Comparison of ENCODE assay signal across 8 mouse cellular contexts in genomic region chr1:66862712-66863511, GRCm38 (mm10). TPM values are rescaled to one million over a fixed set of nuclear protein-coding genes. Genes with fewer than 3 reads are reported as not detected.
DNase-seq lines count a peak whose midpoint lies in the region; ATAC-seq and TF ChIP-seq lines count a peak whose summit lies in the region.

Gene Acadl, minus strand, starts transcription at chr1:66863277.

- DNase-seq in 3T3-L1 (ENCODE audit: low read depth, low spot score) = peak; percentile 80
- peak; percentile 94 to 95 for DNase-seq in heart, adult 9 months (ENCODE audit: low spot score in 2 of 2)
- DNase-seq in midbrain, postnatal 0 days (ENCODE audit: low spot score) = peak; percentile 77
- peak; percentile 68 to 72 for DNase-seq in spleen, postnatal 14 days (ENCODE audit: low spot score in 2 of 2)

- 1% methylated on average over 66 of the region's 85 CpGs for WGBS in kidney, embryonic 14.5 days
- under 1% methylated on average over 80 of the region's 85 CpGs for WGBS in limb, embryonic 15.5 days
- under 1% methylated on average over 71 of the region's 85 CpGs for WGBS in midbrain, postnatal 0 days

- H3K4me3 ChIP-seq in bone marrow macrophage, adult 2 months (ENCODE audit: insufficient read depth, low read length) = peak within 1 kb of the TSS; percentile 82
- peak within 1 kb of the TSS; percentile 76 for H3K4me3 ChIP-seq in embryonic fibroblast, embryonic 13.5 days (ENCODE audit: insufficient read depth, low read length)
- peak within 1 kb of the TSS; percentile 89 for H3K4me3 ChIP-seq in kidney, embryonic 14.5 days (ENCODE audit: low read length)
- peak within 1 kb of the TSS; percentile 81 for H3K4me3 ChIP-seq in limb, embryonic 15.5 days
- peak within 1 kb of the TSS; percentile 83 for H3K4me3 ChIP-seq in midbrain, postnatal 0 days (ENCODE audit: low read depth, low read length)

- peak within 1 kb of the TSS; percentile 81 for H3K4me2 ChIP-seq in kidney, embryonic 14.5 days (replicated peaks; ENCODE audit: low read depth, low read length)
- H3K4me2 ChIP-seq in limb, embryonic 15.5 days = peak within 1 kb of the TSS; percentile 62
- H3K4me2 ChIP-seq in midbrain, postnatal 0 days (ENCODE audit: low read depth, low read length, poor library complexity, severe bottlenecking) = peak within 1 kb of the TSS; percentile 90

- no peak for TF ChIP-seq CTCF in bone marrow macrophage, adult 2 months (IDR thresholded peaks at IDR 0.05; ENCODE audit: low read depth, low read length)
- TF ChIP-seq CTCF in embryonic fibroblast, embryonic 13.5 days (IDR thresholded peaks at IDR 0.05; ENCODE audit: borderline replicate concordance, insufficient read depth, low read length) = no peak
- no peak for TF ChIP-seq CTCF in midbrain, postnatal 0 days (IDR thresholded peaks at IDR 0.05)

- peak within 1 kb of the TSS; percentile 86 for H3K9ac ChIP-seq in kidney, embryonic 14.5 days (ENCODE audit: low read depth, low read length)
- H3K9ac ChIP-seq in limb, embryonic 15.5 days = peak within 1 kb of the TSS; percentile 75
- peak within 1 kb of the TSS; percentile 74 for H3K9ac ChIP-seq in midbrain, postnatal 0 days (replicated peaks; ENCODE audit: low read length, poor library complexity, severe bottlenecking)

- peaks cover 12% of the 10 kb centered on the region for H3K4me1 ChIP-seq in bone marrow macrophage, adult 2 months (ENCODE audit: control insufficient read depth, insufficient read depth, low read length)
- H3K4me1 ChIP-seq in embryonic fibroblast, embryonic 13.5 days (ENCODE audit: control insufficient read depth, insufficient read depth, low read length) = 0 out of 2 replicates have a peak, but pooled peaks cover 3% of the 10 kb centered on the region
- 0 out of 2 replicates have a peak, but pooled peaks cover 3% of the 10 kb centered on the region for H3K4me1 ChIP-seq in kidney, embryonic 14.5 days (ENCODE audit: control insufficient read depth, insufficient read depth, low read length)
- peaks cover 7% of the 10 kb centered on the region; the same call in 1 of the 2 replicates for H3K4me1 ChIP-seq in limb, embryonic 15.5 days
- no peaks in the 10 kb centered on the region for H3K4me1 ChIP-seq in midbrain, postnatal 0 days (ENCODE audit: insufficient read depth, low read length)

- peak within 1 kb of the TSS; percentile 77 for H3K27ac ChIP-seq in bone marrow macrophage, adult 2 months (ENCODE audit: insufficient read depth, low read depth, low read length)
- peak within 1 kb of the TSS; percentile 14; the same call in 1 of the 2 replicates for H3K27ac ChIP-seq in embryonic fibroblast, embryonic 13.5 days (ENCODE audit: insufficient read depth, low read length)
- H3K27ac ChIP-seq in kidney, embryonic 14.5 days (ENCODE audit: low read depth, low read length) = peak within 1 kb of the TSS; percentile 83
- peak within 1 kb of the TSS; percentile 85 for H3K27ac ChIP-seq in limb, embryonic 15.5 days
- peak within 1 kb of the TSS; percentile 71; the same call in 1 of the 2 replicates for H3K27ac ChIP-seq in midbrain, postnatal 0 days (ENCODE audit: low read depth, low read length)

- peak; percentile 97 for ATAC-seq in kidney, embryonic 14.5 days (ENCODE audit: low FRiP score, low TSS enrichment)
- peak; percentile 82 for ATAC-seq in limb, embryonic 15.5 days (ENCODE audit: insufficient number of reproducible peaks, low FRiP score, low TSS enrichment, low read depth)
- ATAC-seq in midbrain, postnatal 0 days (ENCODE audit: low FRiP score) = peak; percentile 90

- H3K27me3 ChIP-seq in kidney, embryonic 14.5 days (ENCODE audit: control insufficient read depth, insufficient read depth, low read length) = no peaks in the 10 kb centered on the region
- H3K27me3 ChIP-seq in limb, embryonic 15.5 days = no peaks in the 10 kb centered on the region
- no peaks in the 10 kb centered on the region for H3K27me3 ChIP-seq in midbrain, postnatal 0 days (ENCODE audit: insufficient read depth, low read length)

- H3K36me3 ChIP-seq in kidney, embryonic 14.5 days (ENCODE audit: control insufficient read depth, insufficient read depth, low read length) = no peaks in the 10 kb centered on the region; the same call in 1 of the 2 replicates
- peaks cover 4% of the 10 kb centered on the region; the same call in 1 of the 2 replicates for H3K36me3 ChIP-seq in limb, embryonic 15.5 days
- no peaks in the 10 kb centered on the region for H3K36me3 ChIP-seq in midbrain, postnatal 0 days (ENCODE audit: insufficient read depth, low read length)

- H3K9me3 ChIP-seq in kidney, embryonic 14.5 days (ENCODE audit: control insufficient read depth, low read length) = peaks cover 3% of the 10 kb centered on the region; the same call in 1 of the 2 replicates
- no peaks in the 10 kb centered on the region for H3K9me3 ChIP-seq in limb, embryonic 15.5 days
- no peaks in the 10 kb centered on the region for H3K9me3 ChIP-seq in midbrain, postnatal 0 days (ENCODE audit: low read length)

- no peak for TF ChIP-seq POLR2A in bone marrow macrophage, adult 2 months (IDR thresholded peaks at IDR 0.05; ENCODE audit: borderline replicate concordance, low read depth, low read length)
- TF ChIP-seq POLR2A in embryonic fibroblast, embryonic 13.5 days (IDR thresholded peaks at IDR 0.05; ENCODE audit: low read depth, low read length) = peak; percentile 65

RNA-seq across cellular contexts. Expression of gene Acadl, which starts in this region (rescaled TPM):
- 55.7 and 58.6 TPM in 2 replicates for polyA plus RNA-seq in bone marrow macrophage, adult 2 months (2012; ENCODE audit: insufficient read depth, insufficient read length, missing spikeins)
- 75.7 and 80.5 TPM in 2 replicates for polyA plus RNA-seq in embryonic fibroblast, embryonic 13.5 days (2011; ENCODE audit: insufficient read length, low read depth, missing spikeins)
- 70.5 and 98.4 TPM in 2 replicates for polyA plus RNA-seq in kidney, embryonic 14.5 days (2014; fragmentation: Nextera tagmentation; extraction: Ambion mirVana)
- polyA plus RNA-seq in limb, embryonic 15.5 days (2015; fragmentation: Nextera tagmentation; extraction: Ambion mirVana) = 90.3 and 122 TPM in 2 replicates
- total RNA-seq in midbrain, postnatal 0 days (2014; rRNA removed) = 5.4 and 5.8 TPM in 2 replicates
- polyA plus RNA-seq in midbrain, postnatal 0 days (2015; fragmentation: Nextera tagmentation; extraction: Ambion mirVana) = 55.4 and 59.5 TPM in 2 replicates

Comparison
In these comparisons a context has a peak if more than half of its experiments do, and no peak if none do; other contexts are left out.
1. Peak in every context shown above with its lines: DNase-seq, ATAC-seq, H3K4me3 ChIP-seq and H3K27ac ChIP-seq.
2. H3K27ac ChIP-seq: peak in every context shown above with its lines; median percentile 85 in limb, embryonic 15.5 days; 83 in kidney, embryonic 14.5 days; 77 in bone marrow macrophage, adult 2 months; 71 in midbrain, postnatal 0 days; 14 in embryonic fibroblast, embryonic 13.5 days.